Mouse (Mus musculus): Measurements from ENCODE around the gene Ropn1l. TPM values are rescaled to one million over a fixed set of nuclear protein-coding genes. Genes with fewer than 3 reads are reported as not detected.

The Ropn1l gene
- total RNA-seq (2023), result 1 to 10 TPM in 1 of 2 experiments, under 1 TPM in 1; 0.85 to 1.5 TPM

DNA sequence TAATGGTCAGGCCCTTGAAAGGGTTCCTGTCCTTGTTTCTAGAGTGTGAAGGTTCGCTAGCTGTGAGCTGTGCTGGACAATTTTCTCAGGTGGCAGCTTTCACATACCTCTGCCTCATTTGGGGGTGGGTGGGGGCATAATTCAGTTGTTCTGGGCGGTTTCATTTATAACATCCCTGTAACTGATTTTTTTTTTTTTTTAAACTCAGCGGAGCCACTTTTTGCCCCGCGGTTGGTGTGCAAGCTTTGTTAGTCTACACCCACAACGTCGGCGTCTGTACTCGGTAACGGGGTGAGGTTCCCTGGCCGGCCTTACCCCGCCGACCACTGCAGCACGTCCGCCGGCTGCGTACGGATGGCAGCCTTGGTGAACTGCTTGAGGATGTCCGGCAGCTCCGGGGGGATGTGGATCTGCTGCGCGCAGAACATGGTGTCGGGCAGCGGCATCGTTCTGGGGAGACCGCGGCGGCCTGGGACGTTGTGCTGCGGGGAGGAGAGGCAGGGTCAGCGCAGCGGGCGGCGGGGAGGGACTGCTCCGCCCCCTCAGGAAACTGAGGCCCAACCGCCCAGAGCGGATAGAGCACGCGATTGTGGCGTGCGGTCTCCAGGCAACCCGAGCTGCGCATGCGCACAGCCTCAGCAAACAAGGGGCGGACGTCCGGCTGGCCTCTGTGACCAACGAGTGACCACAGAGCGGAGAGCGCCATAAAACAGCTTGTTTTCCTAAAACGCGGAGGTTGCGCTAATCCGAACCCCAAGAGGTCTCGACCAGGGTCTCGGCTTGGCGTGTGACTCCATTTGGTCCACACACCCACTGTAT, at the start of gene Ropn1l:
Gene Ropn1l (minus strand): TSS at position 640 of the 819 bp plus-strand sequence.

Other genes with a start within 250 kb of the Ropn1l start
- gene Dap, start 229.4 kb downstream of the Ropn1l start, total RNA-seq (2023), result 10 to 100 TPM; 65.5 to 73.3 TPM
- 10 to 100 TPM; 33.0 to 49.6 TPM for gene Ankrd33b, start 86.0 kb downstream of the Ropn1l start, total RNA-seq (2023)
- 10 to 100 TPM; 44.0 to 49.9 TPM for gene March6, start 77.3 kb upstream of the Ropn1l start, total RNA-seq (2023)
- gene Cmbl, start 111.7 kb upstream of the Ropn1l start, total RNA-seq (2023), result not detected
- 100 to 1,000 TPM; 127 to 141 TPM for gene Cct5, start 148.1 kb upstream of the Ropn1l start, total RNA-seq (2023)
- 1 to 10 TPM; 6.1 to 7.8 TPM for gene Fam173b, start 148.1 kb upstream of the Ropn1l start, total RNA-seq (2023)